14 mouse cellular contexts compared by ENCODE assay signal in the genomic region with DNA sequence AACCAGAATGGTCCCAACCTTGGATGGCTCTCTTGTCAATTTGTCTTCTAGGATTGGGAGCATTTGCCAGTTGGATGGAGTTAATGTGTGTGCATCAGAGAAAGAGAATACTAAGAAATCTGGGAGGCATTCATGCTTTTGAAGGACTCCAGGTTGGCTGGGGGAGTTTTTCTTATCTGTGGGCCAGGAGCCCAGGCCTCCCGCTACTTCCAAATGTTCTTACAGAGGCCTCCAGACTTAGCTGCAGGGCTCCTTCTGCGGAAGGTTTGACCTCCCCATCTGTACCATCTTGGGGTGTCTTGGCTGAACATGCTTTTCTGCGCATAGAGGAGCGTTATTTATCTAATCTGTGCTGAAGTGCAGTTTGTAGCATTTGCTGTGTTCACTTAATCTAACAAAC.
"Had no signal": no experiment of that assay in that cellular context is flagged by ENCODE, and none has a peak within 500 bp of the region (broad histone marks: within the 10 kb centered on the region; RNA-seq: fewer than 3 reads in every experiment).

No protein-coding gene starts in this region.

- H3K27ac ChIP-seq: kidney, embryonic 15.5 days; left cerebral cortex, adult 2 months; liver, embryonic 13.5 days; macrophage; midbrain, embryonic 13.5 days; stomach, postnatal 0 days had no signal

- H3K4me2 ChIP-seq: kidney, embryonic 15.5 days; liver, embryonic 13.5 days; midbrain, embryonic 13.5 days had no signal

- ATAC-seq: midbrain, embryonic 13.5 days; midbrain, embryonic 16.5 days had no signal

- H3K9ac ChIP-seq: kidney, embryonic 15.5 days; liver, embryonic 13.5 days; midbrain, embryonic 13.5 days had no signal

- H3K36me3 ChIP-seq: kidney, embryonic 15.5 days; liver, embryonic 13.5 days; midbrain, embryonic 13.5 days had no signal

- H3K27me3 ChIP-seq: kidney, embryonic 15.5 days; liver, embryonic 13.5 days; midbrain, embryonic 13.5 days had no signal

- DNase-seq: kidney, adult 8-10 months; kidney, postnatal 10 days; kidney, postnatal 36 days; layer of hippocampus, postnatal 36 days; liver, embryonic 13.5 days; lung, adult 2 months; lung, postnatal 14 days; thymus, postnatal 36 days had no signal

- H3K4me3 ChIP-seq: kidney, embryonic 15.5 days; left cerebral cortex, adult 2 months; liver, embryonic 13.5 days; midbrain, embryonic 13.5 days had no signal

- H3K4me1 ChIP-seq: kidney, embryonic 15.5 days; liver, embryonic 13.5 days had no signal

- H3K9me3 ChIP-seq: kidney, embryonic 15.5 days; liver, embryonic 13.5 days; midbrain, embryonic 13.5 days had no signal
